Mouse (Mus musculus): ENCODE measurements around the gene Gm14569. TPM values are rescaled to one million over a fixed set of nuclear protein-coding genes. Genes with fewer than 3 reads are reported as not detected.
A peak's percentile ranks its signal among the peaks of the same experiment; 100 is the strongest.

Gm14569 gene
- polyA plus RNA-seq (2014; fragmentation: Nextera tagmentation; extraction: Ambion mirVana) = not detected in 2 replicates

DNA sequence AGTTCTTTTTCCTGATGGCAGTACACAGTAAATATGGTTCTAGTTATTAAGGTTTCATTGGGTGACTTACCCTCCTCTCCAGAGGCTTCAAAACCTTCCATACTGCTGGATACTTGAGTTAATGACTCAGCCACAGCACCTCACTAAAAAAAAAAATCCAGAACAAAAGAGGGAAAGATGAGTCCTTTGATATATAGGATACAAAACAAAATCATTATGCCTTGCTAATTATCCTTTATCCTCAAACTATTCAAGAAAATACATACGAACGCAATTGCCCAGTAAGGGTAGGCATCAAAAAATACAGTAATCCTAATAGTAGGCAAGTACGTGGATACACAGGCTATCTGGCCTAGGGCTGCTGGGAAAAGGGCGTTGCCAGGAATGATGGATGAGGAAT lies at the start of gene Gm14569:
Gm14569 (minus strand) TSS at position 101 of the 400 bp plus-strand sequence.
- DNase-seq (ENCODE audit: low spot score) (no peak), ATAC-seq (replicated peaks; ENCODE audit: low FRiP score) (no peak)
- Histone ChIP-seq H3K27me3 (ENCODE audit: control insufficient read depth, insufficient read depth, low read length) (no peaks in the 10 kb centered on the region), H3K9me3 (ENCODE audit: control insufficient read depth, low read length) (no peaks in the 10 kb centered on the region), H3K4me3 (ENCODE audit: low read depth, low read length) (no peak within 1 kb of the TSS), H3K36me3 (ENCODE audit: control insufficient read depth, insufficient read depth, low read length) (no peaks in the 10 kb centered on the region), H3K4me1 (replicated peaks; ENCODE audit: control insufficient read depth, insufficient read depth, low read length) (no peaks in the 10 kb centered on the region), H3K27ac (ENCODE audit: low read depth, low read length) (no peak within 1 kb of the TSS), H3K9ac (ENCODE audit: low read length) (no peak within 1 kb of the TSS), H3K4me2 (ENCODE audit: low read depth, low read length, severe bottlenecking) (no peak within 1 kb of the TSS)
- WGBS = 91% methylated on average over 4 of the region's 4 CpGs

DNA sequence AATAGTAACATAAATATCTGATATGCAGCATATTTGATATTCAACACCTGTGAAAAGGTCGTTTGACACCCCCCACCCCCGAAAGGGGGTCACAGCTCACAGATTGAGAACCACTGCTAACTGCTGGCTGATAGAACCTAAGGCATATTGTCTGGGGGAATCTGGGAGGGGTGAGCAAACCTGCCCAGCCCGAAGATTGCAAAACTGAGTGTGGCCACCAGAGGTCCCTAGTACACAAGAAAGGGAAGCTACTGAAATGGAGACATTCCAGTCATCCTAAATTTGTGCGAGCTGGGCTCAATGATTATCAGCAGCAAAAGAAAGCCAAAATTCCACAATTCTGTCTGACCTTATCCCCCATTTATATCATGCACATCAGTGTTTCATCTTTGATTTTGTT lies 42.9 kb upstream of the Gm14569 start:
- DNase-seq (ENCODE audit: low spot score) = peak; percentile 75
- H3K4me1 ChIP-seq (replicated peaks; ENCODE audit: control insufficient read depth, insufficient read depth, low read length) = no peaks in the 10 kb centered on the region
- no peak; the same call in 1 of the 2 replicates for ATAC-seq (replicated peaks; ENCODE audit: low FRiP score)
- no peak overlapping the region for H3K9ac ChIP-seq (ENCODE audit: low read length)
- H3K9me3 ChIP-seq (ENCODE audit: control insufficient read depth, low read length) = no peaks in the 10 kb centered on the region
- no peaks in the 10 kb centered on the region for H3K36me3 ChIP-seq (ENCODE audit: control insufficient read depth, insufficient read depth, low read length)
- H3K4me2 ChIP-seq (ENCODE audit: low read depth, low read length, severe bottlenecking) = no peak overlapping the region
- no peak overlapping the region for H3K27ac ChIP-seq (ENCODE audit: low read depth, low read length)
- WGBS = 14% methylated on average over 4 of the region's 4 CpGs
- no peaks in the 10 kb centered on the region for H3K27me3 ChIP-seq (ENCODE audit: control insufficient read depth, insufficient read depth, low read length)
- no peak overlapping the region for H3K4me3 ChIP-seq (ENCODE audit: low read depth, low read length)

DNA sequence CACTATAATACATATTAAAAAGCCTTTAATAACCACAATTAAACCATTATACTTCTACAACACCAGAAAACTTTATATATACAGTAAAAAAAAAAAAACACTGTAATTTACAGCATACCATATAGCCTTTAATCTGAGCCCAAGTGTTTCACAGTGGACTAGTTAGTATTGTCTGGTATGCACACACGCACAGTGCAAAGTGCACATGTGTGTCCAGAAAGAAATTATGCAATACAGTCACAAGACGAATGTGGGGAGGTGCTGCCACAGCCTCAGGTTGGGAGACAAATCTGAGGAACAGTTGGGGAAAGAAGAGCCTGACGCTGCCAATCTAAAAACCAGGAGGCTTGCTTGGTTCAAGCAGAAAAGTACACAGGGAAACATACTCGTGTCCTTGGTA lies 42.1 kb upstream of the Gm14569 start:
- Histone ChIP-seq H3K4me3 (ENCODE audit: low read depth, low read length) (no peak overlapping the region), H3K4me2 (ENCODE audit: low read depth, low read length, severe bottlenecking) (no peak overlapping the region), H3K27me3 (ENCODE audit: control insufficient read depth, insufficient read depth, low read length) (no peaks in the 10 kb centered on the region), H3K27ac (ENCODE audit: low read depth, low read length) (no peak overlapping the region), H3K36me3 (ENCODE audit: control insufficient read depth, insufficient read depth, low read length) (no peaks in the 10 kb centered on the region), H3K9ac (ENCODE audit: low read length) (no peak overlapping the region), H3K4me1 (replicated peaks; ENCODE audit: control insufficient read depth, insufficient read depth, low read length) (no peaks in the 10 kb centered on the region), H3K9me3 (ENCODE audit: control insufficient read depth, low read length) (no peaks in the 10 kb centered on the region)
- DNase-seq (ENCODE audit: low spot score) (no peak), ATAC-seq (replicated peaks; ENCODE audit: low FRiP score) (no peak)
- 66% methylated on average over 4 of the region's 4 CpGs for WGBS

DNA sequence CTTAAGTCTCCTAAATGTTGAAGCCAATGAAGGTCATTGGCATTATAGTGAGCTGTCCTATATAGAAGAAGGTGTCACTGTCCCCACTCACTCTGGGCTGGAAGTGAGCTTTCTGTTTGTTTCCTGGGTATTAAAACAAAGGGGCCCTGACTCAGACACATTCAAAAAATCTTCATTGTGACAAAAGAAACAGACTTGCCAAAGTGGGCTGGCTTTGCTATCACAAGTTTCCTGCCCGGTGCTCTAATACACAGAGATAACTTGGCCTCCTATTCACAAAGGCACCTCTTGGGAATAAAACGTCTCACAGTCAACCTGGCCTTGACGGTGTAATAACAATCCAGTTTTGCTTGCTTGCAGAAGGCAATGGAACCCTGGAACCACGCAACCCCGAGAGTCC lies 38.6 kb upstream of the Gm14569 start:
- Histone ChIP-seq H3K4me1 (replicated peaks; ENCODE audit: control insufficient read depth, insufficient read depth, low read length) (no peaks in the 10 kb centered on the region), H3K27ac (ENCODE audit: low read depth, low read length) (no peak overlapping the region), H3K27me3 (ENCODE audit: control insufficient read depth, insufficient read depth, low read length) (no peaks in the 10 kb centered on the region), H3K4me3 (ENCODE audit: low read depth, low read length) (no peak overlapping the region), H3K9me3 (ENCODE audit: control insufficient read depth, low read length) (no peaks in the 10 kb centered on the region), H3K4me2 (ENCODE audit: low read depth, low read length, severe bottlenecking) (no peak overlapping the region), H3K9ac (ENCODE audit: low read length) (no peak overlapping the region), H3K36me3 (ENCODE audit: control insufficient read depth, insufficient read depth, low read length) (no peaks in the 10 kb centered on the region)
- ATAC-seq (replicated peaks; ENCODE audit: low FRiP score) (no peak), DNase-seq (ENCODE audit: low spot score) (no peak)
- WGBS = 79% methylated on average over 5 of the region's 5 CpGs

DNA sequence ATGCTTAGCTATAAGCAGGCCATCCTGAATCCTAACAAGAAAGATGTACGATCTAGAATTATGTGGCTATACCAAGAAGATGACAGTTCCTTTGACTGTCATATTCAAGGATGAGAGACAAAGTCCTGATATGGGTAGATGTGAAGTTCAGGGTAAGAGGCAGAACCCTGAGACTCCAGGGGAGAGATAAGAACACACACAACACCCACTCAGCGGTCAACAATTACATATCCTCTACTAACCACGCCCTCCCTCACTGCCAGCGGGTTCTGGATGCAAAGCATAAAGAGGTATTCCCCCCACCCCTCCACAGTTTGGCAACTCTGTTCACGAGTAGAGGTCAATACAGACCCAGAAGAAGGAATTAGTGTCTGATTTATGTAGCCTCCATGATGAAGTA lies 32.1 kb upstream of the Gm14569 start:
- Histone ChIP-seq H3K4me1 (replicated peaks; ENCODE audit: control insufficient read depth, insufficient read depth, low read length) (no peaks in the 10 kb centered on the region), H3K27me3 (ENCODE audit: control insufficient read depth, insufficient read depth, low read length) (no peaks in the 10 kb centered on the region), H3K9ac (ENCODE audit: low read length) (no peak overlapping the region), H3K36me3 (ENCODE audit: control insufficient read depth, insufficient read depth, low read length) (no peaks in the 10 kb centered on the region), H3K9me3 (ENCODE audit: control insufficient read depth, low read length) (no peaks in the 10 kb centered on the region), H3K27ac (ENCODE audit: low read depth, low read length) (no peak overlapping the region), H3K4me2 (ENCODE audit: low read depth, low read length, severe bottlenecking) (no peak overlapping the region), H3K4me3 (ENCODE audit: low read depth, low read length) (no peak overlapping the region)
- ATAC-seq (replicated peaks; ENCODE audit: low FRiP score) (no peak), DNase-seq (ENCODE audit: low spot score) (no peak)
- WGBS = 80% methylated on average over 5 of the region's 5 CpGs

DNA sequence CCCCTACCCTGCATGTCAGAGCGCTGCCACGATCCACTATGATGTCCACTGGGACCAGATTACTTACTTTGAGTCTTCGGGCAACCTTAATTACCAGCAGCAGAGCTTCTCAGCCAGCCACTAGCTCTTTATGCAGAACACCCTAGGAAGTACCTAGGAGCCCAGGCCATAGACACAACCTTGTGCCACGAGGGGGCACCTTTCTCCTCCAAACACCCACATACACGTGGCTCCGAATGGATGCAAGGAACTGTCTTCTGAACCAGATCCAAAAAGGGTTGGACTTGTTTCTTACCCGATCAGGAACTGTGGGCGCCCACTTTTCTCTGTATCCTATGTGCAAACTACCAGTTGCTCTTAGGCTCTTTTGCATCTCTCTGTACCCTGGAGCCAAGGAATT lies 22.1 kb upstream of the Gm14569 start:
- Histone ChIP-seq H3K9me3 (ENCODE audit: control insufficient read depth, low read length) (no peaks in the 10 kb centered on the region), H3K4me3 (ENCODE audit: low read depth, low read length) (no peak overlapping the region), H3K4me2 (ENCODE audit: low read depth, low read length, severe bottlenecking) (no peak overlapping the region), H3K27ac (ENCODE audit: low read depth, low read length) (no peak overlapping the region), H3K27me3 (ENCODE audit: control insufficient read depth, insufficient read depth, low read length) (no peaks in the 10 kb centered on the region), H3K9ac (ENCODE audit: low read length) (no peak overlapping the region), H3K4me1 (replicated peaks; ENCODE audit: control insufficient read depth, insufficient read depth, low read length) (no peaks in the 10 kb centered on the region), H3K36me3 (ENCODE audit: control insufficient read depth, insufficient read depth, low read length) (no peaks in the 10 kb centered on the region)
- ATAC-seq (replicated peaks; ENCODE audit: low FRiP score) = no peak
- no peak for DNase-seq (ENCODE audit: low spot score)
- WGBS = 55% methylated on average over 8 of the region's 8 CpGs

DNA sequence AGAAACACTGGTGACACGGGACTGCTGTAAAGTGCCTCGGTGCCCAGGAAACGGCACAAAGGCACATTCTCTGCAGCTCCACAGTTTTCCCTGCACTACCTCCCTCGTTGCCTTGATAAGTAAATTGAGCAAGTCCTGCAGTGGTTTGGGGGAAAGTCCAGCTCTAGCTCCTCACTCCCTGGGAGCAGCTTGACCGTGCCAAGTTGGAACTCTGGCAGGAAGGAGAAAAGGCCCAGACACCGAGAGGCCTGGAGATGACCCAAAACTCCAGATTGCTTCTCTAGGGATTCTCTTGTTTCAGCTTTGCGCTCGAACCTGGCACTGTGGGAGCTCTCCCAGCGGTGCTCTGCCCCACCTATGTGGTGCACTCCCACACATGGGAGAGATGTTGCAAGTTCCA lies 21.6 kb upstream of the Gm14569 start:
- Histone ChIP-seq H3K9me3 (ENCODE audit: control insufficient read depth, low read length) (no peaks in the 10 kb centered on the region), H3K4me1 (replicated peaks; ENCODE audit: control insufficient read depth, insufficient read depth, low read length) (no peaks in the 10 kb centered on the region), H3K27me3 (ENCODE audit: control insufficient read depth, insufficient read depth, low read length) (no peaks in the 10 kb centered on the region), H3K27ac (ENCODE audit: low read depth, low read length) (no peak overlapping the region), H3K9ac (ENCODE audit: low read length) (no peak overlapping the region), H3K4me2 (ENCODE audit: low read depth, low read length, severe bottlenecking) (no peak overlapping the region), H3K4me3 (ENCODE audit: low read depth, low read length) (no peak overlapping the region), H3K36me3 (ENCODE audit: control insufficient read depth, insufficient read depth, low read length) (no peaks in the 10 kb centered on the region)
- no peak for DNase-seq (ENCODE audit: low spot score)
- no peak for ATAC-seq (replicated peaks; ENCODE audit: low FRiP score)
- WGBS = 66% methylated on average over 9 of the region's 9 CpGs

DNA sequence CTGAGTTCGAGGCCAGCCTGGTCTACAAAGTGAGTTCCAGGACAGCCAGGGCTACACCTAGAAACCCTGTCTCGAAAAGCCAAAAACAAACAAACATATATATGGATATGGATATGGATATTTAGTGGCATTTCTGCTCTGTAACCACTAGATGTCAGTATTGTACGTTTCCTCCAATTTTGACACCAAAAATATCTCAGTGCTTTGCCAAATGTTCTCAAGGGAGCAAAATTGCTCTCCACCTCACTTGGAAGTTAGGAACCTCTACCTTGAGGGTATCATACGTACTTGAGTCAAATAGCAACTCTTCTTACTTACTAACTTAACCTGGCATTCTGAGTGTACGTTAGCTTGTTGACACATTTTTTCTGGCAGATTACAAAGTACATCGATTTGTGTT lies 15.2 kb upstream of the Gm14569 start:
- Histone ChIP-seq H3K36me3 (ENCODE audit: control insufficient read depth, insufficient read depth, low read length) (no peaks in the 10 kb centered on the region), H3K4me1 (replicated peaks; ENCODE audit: control insufficient read depth, insufficient read depth, low read length) (no peaks in the 10 kb centered on the region), H3K27ac (ENCODE audit: low read depth, low read length) (no peak overlapping the region), H3K4me2 (ENCODE audit: low read depth, low read length, severe bottlenecking) (no peak overlapping the region), H3K9ac (ENCODE audit: low read length) (no peak overlapping the region), H3K4me3 (ENCODE audit: low read depth, low read length) (no peak overlapping the region), H3K9me3 (ENCODE audit: control insufficient read depth, low read length) (no peaks in the 10 kb centered on the region), H3K27me3 (ENCODE audit: control insufficient read depth, insufficient read depth, low read length) (no peaks in the 10 kb centered on the region)
- DNase-seq (ENCODE audit: low spot score) = no peak
- ATAC-seq (replicated peaks; ENCODE audit: low FRiP score) = no peak
- WGBS = 66% methylated on average over 6 of the region's 6 CpGs

DNA sequence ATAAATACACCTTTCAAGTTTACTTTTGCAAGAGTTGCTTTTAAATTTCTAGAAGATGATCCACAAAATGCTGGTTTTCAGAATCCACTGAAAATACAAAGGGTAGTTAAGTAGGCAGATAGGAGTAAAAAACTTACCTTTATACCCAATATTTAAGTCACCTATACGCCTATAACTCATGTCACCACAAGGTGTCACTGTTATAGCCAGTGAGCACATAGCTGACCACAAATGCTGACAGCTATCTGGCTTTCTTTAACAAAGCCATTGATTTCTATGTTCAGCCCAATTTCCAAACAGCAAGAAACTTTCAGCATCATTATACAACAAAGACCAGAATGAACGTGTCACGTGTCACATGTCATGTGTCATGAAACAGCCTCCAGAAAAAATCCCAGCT lies 2.1 kb downstream of the Gm14569 start:
- H3K27me3 ChIP-seq (ENCODE audit: control insufficient read depth, insufficient read depth, low read length) = no peaks in the 10 kb centered on the region
- H3K36me3 ChIP-seq (ENCODE audit: control insufficient read depth, insufficient read depth, low read length) = no peaks in the 10 kb centered on the region
- no peak overlapping the region for H3K9ac ChIP-seq (ENCODE audit: low read length)
- H3K4me3 ChIP-seq (ENCODE audit: low read depth, low read length) = no peak overlapping the region
- H3K4me2 ChIP-seq (ENCODE audit: low read depth, low read length, severe bottlenecking) = no peak overlapping the region
- no peaks in the 10 kb centered on the region for H3K4me1 ChIP-seq (replicated peaks; ENCODE audit: control insufficient read depth, insufficient read depth, low read length)
- no peak for DNase-seq (ENCODE audit: low spot score)
- no peak for ATAC-seq (replicated peaks; ENCODE audit: low FRiP score)
- no peaks in the 10 kb centered on the region for H3K9me3 ChIP-seq (ENCODE audit: control insufficient read depth, low read length)
- no peak overlapping the region for H3K27ac ChIP-seq (ENCODE audit: low read depth, low read length)
- WGBS = 32% methylated on average over 3 of the region's 3 CpGs
